Mouse (Mus musculus): ENCODE results near the gene Syn3.

DNA sequence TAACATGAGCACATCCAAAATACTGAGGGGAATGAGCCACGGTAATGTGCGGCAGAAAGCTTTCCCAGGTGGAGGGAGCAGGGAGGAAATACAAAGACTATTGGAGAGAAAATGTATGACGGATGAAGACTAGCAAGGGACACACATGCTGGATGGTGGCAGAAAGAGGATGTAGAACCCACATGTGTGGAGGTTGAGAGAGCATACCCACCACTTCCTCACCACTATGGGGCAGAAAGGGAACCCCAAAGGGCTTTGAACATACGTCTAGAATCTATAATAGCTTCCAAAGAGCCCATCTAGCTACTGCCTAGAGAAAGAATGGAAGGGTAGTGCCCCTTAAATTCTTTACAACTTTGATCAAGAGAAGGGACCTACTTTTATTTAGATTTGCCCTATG is 113.0 kb downstream of the Syn3 start:
- no peak for TF ChIP-seq CTCF (conservative IDR thresholded peaks at IDR 0.05; ENCODE audit: insufficient read depth, insufficient read length, low read depth, low read length)
- TF ChIP-seq POLR2A (IDR thresholded peaks at IDR 0.05; ENCODE audit: low read depth, low read length), result no peak
